Mouse (Mus musculus): ENCODE data around the gene Cblb.
A peak's percentile ranks its signal among the peaks of the same experiment; 100 is the strongest.

Gene Cblb

GRCm38 (mm10) chr16:52040937-52041336 is 9.9 kb downstream of the Cblb start:
- DNase-seq = peak; percentile 92

- DNase-seq = peak; percentile 56
Measured at GRCm38 (mm10) chr16:52042667-52043379, 11.8 kb downstream of the Cblb start.

- DNase-seq = peak; percentile 44
Measured at GRCm38 (mm10) chr16:52043380-52044117, 12.5 kb downstream of the Cblb start.

GRCm38 (mm10) chr16:52044518-52044917 is 13.5 kb downstream of the Cblb start:
- DNase-seq = no peak

GRCm38 (mm10) chr16:52044985-52045384 is 14.0 kb downstream of the Cblb start:
- DNase-seq = peak; percentile 7

GRCm38 (mm10) chr16:52046464-52046863 is 15.4 kb downstream of the Cblb start:
- peak; percentile 55 for DNase-seq

- peak; percentile 2 for DNase-seq
Measured at GRCm38 (mm10) chr16:52051106-52051505, 20.1 kb downstream of the Cblb start.

DNA sequence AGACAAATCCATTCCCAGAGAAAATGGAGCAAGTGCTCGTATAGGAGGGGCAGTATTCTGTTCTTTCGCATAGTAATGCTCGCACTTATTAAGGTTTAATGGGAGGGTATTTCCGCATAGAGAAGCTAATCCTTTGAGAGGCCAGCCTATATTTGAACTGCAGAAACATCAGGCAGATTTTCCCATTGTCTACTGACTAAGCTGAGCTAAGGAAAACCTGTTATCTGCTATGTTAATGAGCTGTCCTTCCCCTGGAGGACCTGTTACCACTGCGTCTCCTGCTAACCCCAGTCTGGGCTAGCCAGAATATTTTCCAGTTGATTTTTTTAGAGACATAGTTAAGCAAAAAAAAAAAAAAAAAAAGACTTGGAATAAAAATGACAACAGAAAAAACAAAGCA is 21.7 kb downstream of the Cblb start:
- DNase-seq = peak; percentile 28

- peak; percentile 82 for DNase-seq
Measured at GRCm38 (mm10) chr16:52055236-52055635, 24.2 kb downstream of the Cblb start.

GRCm38 (mm10) chr16:52056164-52056563 is 25.1 kb downstream of the Cblb start:
- peak; percentile 87 for DNase-seq

GRCm38 (mm10) chr16:52057335-52057734 is 26.3 kb downstream of the Cblb start:
- peak; percentile 6 for DNase-seq

DNA sequence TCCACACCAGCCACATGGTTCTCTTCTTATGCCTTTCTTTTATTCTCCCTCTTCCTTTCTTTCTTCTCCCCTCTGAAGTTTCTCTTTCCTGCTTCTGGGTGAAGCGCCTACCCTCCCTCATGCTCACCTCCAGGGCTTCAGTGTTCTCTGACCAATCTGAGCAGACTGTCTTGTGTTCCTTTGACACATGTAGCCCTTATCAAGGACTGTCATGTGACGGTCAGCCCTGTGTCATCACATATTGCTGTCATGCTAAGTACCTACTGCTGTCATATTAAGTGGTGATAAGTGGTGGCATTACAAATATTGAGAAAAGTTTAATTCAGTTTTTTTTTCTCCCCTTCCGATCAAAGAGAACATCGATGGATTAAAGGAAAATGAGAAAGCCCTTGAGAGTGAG is 28.5 kb downstream of the Cblb start:
- peak; percentile 86 for DNase-seq

- peak; percentile 97 for DNase-seq
Measured at GRCm38 (mm10) chr16:52060100-52060719, 29.2 kb downstream of the Cblb start.

DNA sequence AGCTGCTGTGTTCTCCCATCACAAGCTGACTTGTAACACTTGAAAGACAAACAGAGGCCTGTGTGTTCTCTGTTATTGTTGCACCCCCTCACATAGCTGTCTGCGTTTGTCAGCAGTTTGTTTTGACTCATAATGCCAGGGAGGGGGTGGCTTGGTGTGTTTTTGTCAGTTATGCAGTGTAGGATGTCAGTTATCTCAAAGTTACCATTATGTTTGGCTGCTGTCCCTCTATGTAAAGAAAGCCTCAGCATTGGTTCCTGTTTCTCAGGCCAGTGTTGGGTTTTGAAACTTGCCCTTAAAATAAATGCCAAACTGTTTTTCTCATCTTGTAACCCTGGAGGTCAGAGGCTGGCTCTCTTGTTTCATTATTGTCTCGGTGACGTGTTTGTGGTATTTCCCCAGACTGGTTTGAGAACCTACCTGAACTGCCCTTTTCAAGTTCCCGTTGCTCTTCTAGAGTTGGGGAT is 30.0 kb downstream of the Cblb start:
- peak; percentile 93 for DNase-seq

- peak; percentile 96 for DNase-seq
Measured at GRCm38 (mm10) chr16:52064309-52065105, 33.5 kb downstream of the Cblb start.

- peak; percentile 74 for DNase-seq
Measured at GRCm38 (mm10) chr16:52067632-52068516, 36.8 kb downstream of the Cblb start.

DNA sequence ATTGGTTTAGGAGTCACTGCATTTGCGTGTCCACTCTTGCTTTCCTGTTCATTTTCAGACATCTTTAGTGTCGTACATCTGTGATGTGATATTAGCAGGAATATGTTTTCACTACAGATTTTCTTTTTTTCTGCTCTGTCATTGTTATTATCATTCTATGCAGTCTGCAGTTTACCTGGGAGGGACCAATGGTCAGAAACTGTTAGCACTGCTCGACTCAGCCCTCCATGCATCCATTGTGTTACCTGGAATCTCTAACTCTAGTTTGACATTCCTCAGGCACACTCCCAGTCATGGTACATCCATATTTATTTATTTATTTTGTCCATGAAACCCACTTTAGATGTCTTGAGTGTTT is 37.5 kb downstream of the Cblb start:
- peak; percentile 8 for DNase-seq

DNA sequence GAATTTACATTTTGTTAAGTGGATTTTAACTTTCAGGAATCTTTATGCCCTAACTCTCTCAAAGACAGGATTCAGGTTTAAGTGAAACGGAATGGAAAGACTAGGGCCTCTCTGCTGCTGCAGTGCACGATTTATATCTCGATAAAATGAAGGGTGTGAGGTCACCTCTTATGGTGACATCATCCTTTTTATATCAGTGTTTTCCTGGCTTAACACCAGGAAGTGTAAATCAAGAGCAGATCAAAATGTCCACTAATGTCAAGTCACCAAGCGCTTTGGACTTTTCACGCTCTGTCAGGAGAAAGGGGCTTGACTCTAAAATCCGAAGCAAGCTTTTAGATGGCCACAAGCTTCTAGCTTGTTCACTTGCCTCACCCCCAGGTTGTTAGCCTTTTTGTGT is 38.6 kb downstream of the Cblb start:
- DNase-seq = no peak

DNA sequence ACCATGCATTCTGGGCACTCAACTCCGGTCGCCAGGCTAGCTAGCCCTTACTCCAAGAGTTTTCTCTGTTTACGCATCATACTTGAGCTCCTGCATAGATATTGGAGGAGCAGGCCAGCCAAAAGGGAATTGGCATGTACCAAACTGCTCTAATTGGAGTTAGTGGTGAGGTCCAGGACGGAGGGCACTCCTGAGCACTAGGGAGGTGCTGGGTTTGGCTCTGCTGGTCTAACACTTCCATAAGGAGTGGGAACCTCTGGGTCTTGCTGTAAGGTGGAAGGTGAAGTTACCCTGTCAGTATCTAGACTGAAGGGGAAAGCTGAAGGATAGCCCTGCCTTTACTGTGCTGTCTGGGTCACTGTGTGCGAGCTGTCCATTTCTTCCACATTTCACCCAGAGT is 39.1 kb downstream of the Cblb start:
- DNase-seq = peak; percentile 84

- no peak for DNase-seq
Measured at GRCm38 (mm10) chr16:52071290-52071689, 40.3 kb downstream of the Cblb start.

DNA sequence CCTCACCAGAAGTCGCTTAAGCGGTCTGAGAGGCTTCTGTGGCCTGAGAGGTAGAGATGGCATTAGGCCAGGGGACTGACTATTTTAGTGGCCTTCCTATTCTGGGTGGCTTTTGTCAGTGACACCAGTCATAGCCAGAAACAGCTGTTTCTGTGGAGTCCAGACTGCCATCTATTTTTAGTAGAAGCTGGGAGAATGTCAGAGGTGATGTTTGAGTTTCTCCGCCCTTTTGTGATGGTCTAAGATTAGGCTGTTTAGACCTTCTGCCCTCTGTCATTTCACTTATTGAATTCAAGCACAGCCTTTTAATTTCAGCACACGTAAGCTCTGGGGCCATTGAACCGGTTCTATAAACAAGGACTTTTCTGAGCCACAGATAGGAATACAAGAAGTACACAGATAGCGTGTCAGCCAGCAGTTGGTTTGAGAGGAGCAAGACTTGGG is 40.8 kb downstream of the Cblb start:
- peak; percentile 98 for DNase-seq

DNA sequence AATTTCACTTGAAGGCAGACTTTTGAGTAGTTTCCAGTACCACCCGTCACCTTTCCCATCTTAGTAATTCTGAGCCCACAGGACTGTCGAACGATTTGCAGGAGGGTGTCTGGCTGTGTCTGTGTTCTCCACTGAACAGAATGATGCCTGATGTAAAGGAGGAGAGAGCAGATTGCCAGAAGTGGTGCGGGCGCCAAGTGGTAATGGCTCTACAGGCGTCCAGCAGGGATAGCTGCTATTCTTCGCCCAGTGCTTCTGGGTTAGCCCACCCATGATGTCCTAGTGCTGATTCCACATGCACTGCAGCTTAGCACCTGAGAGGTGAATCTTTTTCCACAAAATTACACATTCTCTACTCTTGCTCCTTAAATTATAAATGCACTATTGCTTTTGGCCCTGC is 45.6 kb downstream of the Cblb start:
- DNase-seq = peak; percentile 84

All from heart, adult 11 months (tissue).